ENCODE assay signal across 11 mouse cellular contexts in genomic region chr11:101263138-101263988, GRCm38 (mm10). TPM values are rescaled to one million over a fixed set of nuclear protein-coding genes. Genes with fewer than 3 reads are reported as not detected.
DNase-seq lines count a peak whose midpoint lies in the region; ATAC-seq lines count a peak whose summit lies in the region.
"Had no signal": no experiment of that assay in that cellular context is flagged by ENCODE, and none has a peak within 500 bp of the region (broad histone marks: within the 10 kb centered on the region; RNA-seq: fewer than 3 reads in every experiment).

No protein-coding gene starts in this region.

- no peak overlapping the region for H3K9ac ChIP-seq in hindbrain, embryonic 11.5 days (ENCODE audit: low read depth, low read length)
- H3K9ac ChIP-seq in hindbrain, embryonic 13.5 days, result no peak overlapping the region
- H3K9ac ChIP-seq in midbrain, embryonic 14.5 days (replicated peaks; ENCODE audit: low read length), result no peak overlapping the region
- H3K9ac ChIP-seq in midbrain, embryonic 13.5 days (replicated peaks), result no peak overlapping the region
- no peak overlapping the region for H3K9ac ChIP-seq in neural tube, embryonic 13.5 days

- no peak overlapping the region for H3K27ac ChIP-seq in hindbrain, embryonic 11.5 days (ENCODE audit: low read depth, low read length)
- no peak overlapping the region for H3K27ac ChIP-seq in hindbrain, embryonic 13.5 days
- no peak overlapping the region for H3K27ac ChIP-seq in midbrain, embryonic 14.5 days (replicated peaks; ENCODE audit: low read depth, low read length)
- no peak overlapping the region for H3K27ac ChIP-seq in midbrain, embryonic 13.5 days
- no peak overlapping the region for H3K27ac ChIP-seq in neural tube, embryonic 13.5 days (replicated peaks)

- ATAC-seq in hindbrain, embryonic 11.5 days (ENCODE audit: low FRiP score), result no peak
- no peak for ATAC-seq in hindbrain, embryonic 13.5 days (ENCODE audit: low FRiP score)
- no peak for ATAC-seq in midbrain, embryonic 14.5 days (ENCODE audit: low FRiP score, low TSS enrichment)
- ATAC-seq in midbrain, embryonic 13.5 days, result no peak
- ATAC-seq in neural tube, embryonic 13.5 days (ENCODE audit: low read depth), result no peak

- 1% methylated on average over 32 of the region's 32 CpGs for WGBS in hindbrain, embryonic 11.5 days
- 3% methylated on average over 32 of the region's 32 CpGs for WGBS in hindbrain, embryonic 13.5 days
- 3% methylated on average over 32 of the region's 32 CpGs for WGBS in midbrain, embryonic 14.5 days
- WGBS in midbrain, embryonic 13.5 days, result 2% methylated on average over 32 of the region's 32 CpGs
- 4% methylated on average over 32 of the region's 32 CpGs for WGBS in neural tube, embryonic 13.5 days

- H3K36me3 ChIP-seq in hindbrain, embryonic 11.5 days (ENCODE audit: control insufficient read depth, insufficient read depth, low read length), result no peaks in the 10 kb centered on the region
- H3K36me3 ChIP-seq in hindbrain, embryonic 13.5 days, result peaks cover 8% of the 10 kb centered on the region
- H3K36me3 ChIP-seq in midbrain, embryonic 14.5 days (ENCODE audit: control insufficient read depth, insufficient read depth, low read length), result peaks cover 6% of the 10 kb centered on the region
- H3K36me3 ChIP-seq in midbrain, embryonic 13.5 days, result peaks cover 6% of the 10 kb centered on the region
- no peaks in the 10 kb centered on the region for H3K36me3 ChIP-seq in neural tube, embryonic 13.5 days

- peak; percentile 41 to 42 for DNase-seq in adrenal gland, postnatal 36 days
- no peak for DNase-seq in adrenal gland, postnatal 25 days
- peak; percentile 57 for DNase-seq in hindbrain, embryonic 11.5 days (ENCODE audit: low spot score)
- DNase-seq in midbrain, embryonic 14.5 days, result peak; percentile 7
- DNase-seq in ovary, postnatal 36 days (ENCODE audit: low spot score), result no peak
- DNase-seq: adrenal gland, postnatal 10 days; cerebellum, adult 9-10 months had no signal

- no peak overlapping the region; the same call in 1 of the 2 replicates for H3K4me2 ChIP-seq in hindbrain, embryonic 11.5 days (replicated peaks; ENCODE audit: low read depth, low read length)
- H3K4me2 ChIP-seq in hindbrain, embryonic 13.5 days, result no peak overlapping the region
- no peak overlapping the region for H3K4me2 ChIP-seq in midbrain, embryonic 14.5 days (ENCODE audit: low read length)
- H3K4me2 ChIP-seq in midbrain, embryonic 13.5 days (replicated peaks), result no peak overlapping the region
- 0 out of 2 replicates have a peak overlapping the region, but pooled peaks have one; percentile 8 for H3K4me2 ChIP-seq in neural tube, embryonic 13.5 days

- no peaks in the 10 kb centered on the region for H3K9me3 ChIP-seq in hindbrain, embryonic 11.5 days (ENCODE audit: control insufficient read depth, low read length)
- H3K9me3 ChIP-seq in hindbrain, embryonic 13.5 days, result no peaks in the 10 kb centered on the region
- no peaks in the 10 kb centered on the region for H3K9me3 ChIP-seq in midbrain, embryonic 14.5 days (ENCODE audit: control insufficient read depth, low read length)
- no peaks in the 10 kb centered on the region for H3K9me3 ChIP-seq in midbrain, embryonic 13.5 days
- H3K9me3 ChIP-seq in neural tube, embryonic 13.5 days, result no peaks in the 10 kb centered on the region

- H3K4me1 ChIP-seq in hindbrain, embryonic 11.5 days (replicated peaks; ENCODE audit: control insufficient read depth, insufficient read depth, low read length), result peaks cover 18% of the 10 kb centered on the region
- peaks cover 50% of the 10 kb centered on the region for H3K4me1 ChIP-seq in hindbrain, embryonic 13.5 days (replicated peaks)
- H3K4me1 ChIP-seq in midbrain, embryonic 14.5 days (ENCODE audit: control insufficient read depth, insufficient read depth, low read length), result peaks cover 25% of the 10 kb centered on the region
- H3K4me1 ChIP-seq in midbrain, embryonic 13.5 days (replicated peaks), result peaks cover 55% of the 10 kb centered on the region
- H3K4me1 ChIP-seq in neural tube, embryonic 13.5 days (replicated peaks), result peaks cover 56% of the 10 kb centered on the region

- peaks cover 41% of the 10 kb centered on the region for H3K27me3 ChIP-seq in hindbrain, embryonic 11.5 days (ENCODE audit: control insufficient read depth, insufficient read depth, low read length)
- peaks cover 86% of the 10 kb centered on the region for H3K27me3 ChIP-seq in hindbrain, embryonic 13.5 days
- H3K27me3 ChIP-seq in midbrain, embryonic 14.5 days (ENCODE audit: control insufficient read depth, insufficient read depth, low read length), result peaks cover 41% of the 10 kb centered on the region
- H3K27me3 ChIP-seq in midbrain, embryonic 13.5 days, result peaks cover 66% of the 10 kb centered on the region
- peaks cover 81% of the 10 kb centered on the region for H3K27me3 ChIP-seq in neural tube, embryonic 13.5 days

- H3K4me3 ChIP-seq in hindbrain, embryonic 11.5 days (ENCODE audit: low read depth, low read length), result peak overlapping the region; percentile 6; the same call in 1 of the 2 replicates
- H3K4me3 ChIP-seq in hindbrain, embryonic 13.5 days, result no peak overlapping the region
- no peak overlapping the region for H3K4me3 ChIP-seq in midbrain, embryonic 14.5 days (replicated peaks; ENCODE audit: low read depth, low read length)
- no peak overlapping the region for H3K4me3 ChIP-seq in midbrain, embryonic 13.5 days (replicated peaks)
- H3K4me3 ChIP-seq in neural tube, embryonic 13.5 days, result no peak overlapping the region

RNA-seq across cellular contexts. Expression of gene Wnk4, which starts 3.0 kb away (rescaled TPM):
- 1 to 10 TPM; 1.5 to 2.5 TPM for total RNA-seq in adrenal gland, postnatal 36 days (2021)
- 1.7 and 2.6 TPM in 2 replicates for total RNA-seq in adrenal gland, postnatal 25 days (2021)
- 5.2 and 6.0 TPM in 2 replicates for polyA plus RNA-seq in hindbrain, embryonic 11.5 days (2014; fragmentation: Nextera tagmentation; extraction: Ambion mirVana)
- 7.0 and 7.7 TPM in 2 replicates for polyA plus RNA-seq in hindbrain, embryonic 13.5 days (2015; fragmentation: Nextera tagmentation; extraction: Ambion mirVana)
- polyA plus RNA-seq in midbrain, embryonic 14.5 days (2014; fragmentation: Nextera tagmentation; extraction: Ambion mirVana), result 4.3 and 5.3 TPM in 2 replicates
- polyA plus RNA-seq in midbrain, embryonic 13.5 days (2015; fragmentation: Nextera tagmentation; extraction: Ambion mirVana), result 7.2 and 7.5 TPM in 2 replicates
- 5.5 and 6.8 TPM in 2 replicates for polyA plus RNA-seq in neural tube, embryonic 13.5 days (2015; fragmentation: Nextera tagmentation; extraction: Ambion mirVana)

RNA-seq across cellular contexts. Expression of gene Vps25, which starts 9.9 kb away (rescaled TPM):
- 100 to 1,000 TPM in 1 of 2 experiments, 10 to 100 TPM in 1; 90.6 to 121 TPM for total RNA-seq in adrenal gland, postnatal 36 days (2021)
- 112 and 116 TPM in 2 replicates for total RNA-seq in adrenal gland, postnatal 25 days (2021)
- 117 and 119 TPM in 2 replicates for polyA plus RNA-seq in hindbrain, embryonic 11.5 days (2014; fragmentation: Nextera tagmentation; extraction: Ambion mirVana)
- polyA plus RNA-seq in hindbrain, embryonic 13.5 days (2015; fragmentation: Nextera tagmentation; extraction: Ambion mirVana), result 110 and 115 TPM in 2 replicates
- 111 and 134 TPM in 2 replicates for polyA plus RNA-seq in midbrain, embryonic 14.5 days (2014; fragmentation: Nextera tagmentation; extraction: Ambion mirVana)
- polyA plus RNA-seq in midbrain, embryonic 13.5 days (2015; fragmentation: Nextera tagmentation; extraction: Ambion mirVana), result 110 and 111 TPM in 2 replicates
- 114 and 117 TPM in 2 replicates for polyA plus RNA-seq in neural tube, embryonic 13.5 days (2015; fragmentation: Nextera tagmentation; extraction: Ambion mirVana)

RNA-seq across cellular contexts. Expression of gene Cntd1, which starts 15.4 kb away (rescaled TPM):
- total RNA-seq in adrenal gland, postnatal 36 days (2021), result under 1 TPM; 0.23 to 0.26 TPM
- total RNA-seq in adrenal gland, postnatal 25 days (2021), result 0.67 and 0.73 TPM in 2 replicates
- polyA plus RNA-seq in hindbrain, embryonic 11.5 days (2014; fragmentation: Nextera tagmentation; extraction: Ambion mirVana), result 1.3 and 1.7 TPM in 2 replicates
- 1.3 TPM in 2 replicates for polyA plus RNA-seq in hindbrain, embryonic 13.5 days (2015; fragmentation: Nextera tagmentation; extraction: Ambion mirVana)
- 0.38 and 0.55 TPM in 2 replicates for polyA plus RNA-seq in midbrain, embryonic 14.5 days (2014; fragmentation: Nextera tagmentation; extraction: Ambion mirVana)
- 1.2 and 1.3 TPM in 2 replicates for polyA plus RNA-seq in midbrain, embryonic 13.5 days (2015; fragmentation: Nextera tagmentation; extraction: Ambion mirVana)
- 0.89 and 1.0 TPM in 2 replicates for polyA plus RNA-seq in neural tube, embryonic 13.5 days (2015; fragmentation: Nextera tagmentation; extraction: Ambion mirVana)

RNA-seq across cellular contexts. Expression of gene Coa3, which starts 15.6 kb away (rescaled TPM):
- total RNA-seq in adrenal gland, postnatal 36 days (2021), result 10 to 100 TPM; 69.2 to 75.4 TPM
- 67.9 and 74.9 TPM in 2 replicates for total RNA-seq in adrenal gland, postnatal 25 days (2021)
- 213 and 217 TPM in 2 replicates for polyA plus RNA-seq in hindbrain, embryonic 11.5 days (2014; fragmentation: Nextera tagmentation; extraction: Ambion mirVana)
- 216 and 226 TPM in 2 replicates for polyA plus RNA-seq in hindbrain, embryonic 13.5 days (2015; fragmentation: Nextera tagmentation; extraction: Ambion mirVana)
- polyA plus RNA-seq in midbrain, embryonic 14.5 days (2014; fragmentation: Nextera tagmentation; extraction: Ambion mirVana), result 221 and 243 TPM in 2 replicates
- 210 and 213 TPM in 2 replicates for polyA plus RNA-seq in midbrain, embryonic 13.5 days (2015; fragmentation: Nextera tagmentation; extraction: Ambion mirVana)
- 211 and 238 TPM in 2 replicates for polyA plus RNA-seq in neural tube, embryonic 13.5 days (2015; fragmentation: Nextera tagmentation; extraction: Ambion mirVana)

RNA-seq across cellular contexts. Expression of gene Ramp2, which starts 17.5 kb away (rescaled TPM):
- 10 to 100 TPM; 39.5 to 61.8 TPM for total RNA-seq in adrenal gland, postnatal 36 days (2021)
- 53.9 and 57.0 TPM in 2 replicates for total RNA-seq in adrenal gland, postnatal 25 days (2021)
- polyA plus RNA-seq in hindbrain, embryonic 11.5 days (2014; fragmentation: Nextera tagmentation; extraction: Ambion mirVana), result 63.0 and 71.9 TPM in 2 replicates
- polyA plus RNA-seq in hindbrain, embryonic 13.5 days (2015; fragmentation: Nextera tagmentation; extraction: Ambion mirVana), result 84.8 and 94.9 TPM in 2 replicates
- polyA plus RNA-seq in midbrain, embryonic 14.5 days (2014; fragmentation: Nextera tagmentation; extraction: Ambion mirVana), result 59.7 and 84.0 TPM in 2 replicates
- 64.4 and 65.7 TPM in 2 replicates for polyA plus RNA-seq in midbrain, embryonic 13.5 days (2015; fragmentation: Nextera tagmentation; extraction: Ambion mirVana)
- 97.6 and 108 TPM in 2 replicates for polyA plus RNA-seq in neural tube, embryonic 13.5 days (2015; fragmentation: Nextera tagmentation; extraction: Ambion mirVana)
- total RNA-seq: megakaryocyte, adult 5-6 weeks had no signal

Comparison
In these comparisons a context has a peak if more than half of its experiments do, and no peak if none do; other contexts are left out.
1. DNase-seq: peak in adrenal gland, postnatal 36 days (2 of 2), hindbrain, embryonic 11.5 days (single experiment) and midbrain, embryonic 14.5 days (single experiment); none in adrenal gland, postnatal 25 days (single experiment) and ovary, postnatal 36 days (single experiment).